Mouse (Mus musculus) lung, adult 2 months (tissue): ENCODE measurements around the gene Arfgap3. TPM values are rescaled to one million over a fixed set of nuclear protein-coding genes. Genes with fewer than 3 reads are reported as not detected.
A peak's percentile ranks its signal among the peaks of the same experiment; 100 is the strongest.

Experiments used
- DNase-seq: peaks from one replicate; pipeline ENCODE4 v3.0.0; 2022
- H3K4me1 ChIP-seq: fragments of 200-500 bp; 2 replicates; pipeline ENCODE4 v1.6.1; 2011; ENCODE audit warnings: low read length; ENCODE audit not compliant: control insufficient read depth, insufficient read depth
- H3K4me3 ChIP-seq: fragments of 200-500 bp; replicated peaks from 2 replicates; pipeline ENCODE3; 2011; ENCODE audit warnings: low read depth, mild to moderate bottlenecking, control low read depth, low read length; ENCODE audit errors: extremely low read depth
- CTCF ChIP-seq: fragments of 200-500 bp; IDR thresholded peaks from 2 replicates; pipeline ENCODE4 v1.5.1; 2011; ENCODE audit warnings: mild to moderate bottlenecking, low read length, control low read depth; ENCODE audit not compliant: insufficient read depth
- POLR2A ChIP-seq: fragments of 200-500 bp; IDR thresholded peaks from 2 replicates; pipeline ENCODE4 v1.6.1; 2011; ENCODE audit warnings: low read depth, mild to moderate bottlenecking, control low read depth, low read length, borderline replicate concordance; ENCODE audit errors: extremely low read depth
- WGBS: fragments of 180-500 bp; shearing (Covaris S2); methylation state at CpG from one replicate; pipeline ENCODE4 v1.1.7; 2018; 5-methylcytosine and 5-hydroxymethylcytosine counted together
- polyA plus RNA-seq: library from polyadenylated mRNA; depleted of rRNA; stranded (reverse); fragments of >200 nt; gene quantifications from 2 replicates; pipeline ENCODE4 v1.2.3, GENCODE M21; 2012

Arfgap3 gene
- polyA plus RNA-seq, 1 experiment: 31.1 TPM

- peaks cover 5% of the 10 kb centered on the region; the same call in 1 of the 2 replicates for H3K4me1 ChIP-seq
- TF ChIP-seq POLR2A (no peak), CTCF (no peak)
- H3K4me3 ChIP-seq: peak overlapping the region; percentile 72
- WGBS: 8% methylated on average over 8 of the region's 8 CpGs
- DNase-seq: no peak
These were observed 658 bp downstream of the Arfgap3 start for GRCm38 (mm10) chr15:83349225-83349953.

DNA sequence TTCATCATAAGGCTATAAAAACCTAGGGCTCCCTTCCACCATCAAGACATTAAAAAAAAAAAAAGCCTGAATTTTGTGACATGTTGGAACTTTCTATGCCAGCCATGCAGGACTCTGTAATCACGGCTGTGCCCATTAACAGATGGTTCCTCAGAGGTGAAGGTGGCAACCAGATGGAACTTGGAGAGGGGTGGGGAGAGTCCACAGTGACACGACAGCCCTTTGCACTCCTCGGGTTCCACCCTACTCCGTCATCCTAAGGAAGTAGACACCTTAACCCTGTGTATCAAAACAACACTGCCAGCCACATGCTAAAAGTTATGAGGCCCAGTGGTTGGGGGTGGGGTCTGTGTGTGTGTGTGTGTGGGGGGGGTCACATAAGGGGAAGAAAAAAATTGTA is 1.3 kb downstream of the Arfgap3 start:
- Histone ChIP-seq H3K4me1 (peaks cover 9% of the 10 kb centered on the region; the same call in 1 of the 2 replicates), H3K4me3 (peak overlapping the region; percentile 2)
- DNase-seq: no peak
- 30% methylated on average over 4 of the region's 4 CpGs for WGBS
- TF ChIP-seq POLR2A (no peak), CTCF (no peak)

- TF ChIP-seq POLR2A (no peak), CTCF (no peak)
- H3K4me1 ChIP-seq: peaks cover 7% of the 10 kb centered on the region; the same call in 1 of the 2 replicates
- no peak for DNase-seq
- no peak overlapping the region for H3K4me3 ChIP-seq
- 95% methylated on average over 15 of the region's 15 CpGs for WGBS
These were observed 4.0 kb downstream of the Arfgap3 start for GRCm38 (mm10) chr15:83345898-83346529.

DNA sequence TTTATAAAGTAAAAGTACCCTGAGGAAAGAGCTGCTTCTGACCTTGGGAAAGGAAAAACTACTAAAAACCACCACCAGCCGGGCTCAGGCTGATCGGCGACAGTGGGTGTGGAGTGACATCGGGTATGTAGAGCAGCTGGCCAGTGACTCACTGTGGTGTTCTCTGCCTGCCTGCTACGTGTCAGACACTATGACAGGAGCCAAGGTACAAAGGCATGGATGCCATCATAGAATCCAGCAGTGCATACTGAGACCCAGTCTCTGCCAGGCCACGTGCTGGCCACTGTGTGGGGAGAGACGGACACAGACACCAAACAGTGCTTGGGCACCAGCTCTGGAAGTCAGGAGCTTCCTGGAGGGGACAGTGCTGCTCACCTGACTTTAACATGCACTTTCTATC is 5.1 kb downstream of the Arfgap3 start:
- TF ChIP-seq CTCF (no peak), POLR2A (no peak)
- WGBS: 55% methylated on average over 7 of the region's 7 CpGs
- Histone ChIP-seq H3K4me3 (no peak overlapping the region), H3K4me1 (0 out of 2 replicates have a peak, but pooled peaks cover 6% of the 10 kb centered on the region)
- DNase-seq: no peak

DNA sequence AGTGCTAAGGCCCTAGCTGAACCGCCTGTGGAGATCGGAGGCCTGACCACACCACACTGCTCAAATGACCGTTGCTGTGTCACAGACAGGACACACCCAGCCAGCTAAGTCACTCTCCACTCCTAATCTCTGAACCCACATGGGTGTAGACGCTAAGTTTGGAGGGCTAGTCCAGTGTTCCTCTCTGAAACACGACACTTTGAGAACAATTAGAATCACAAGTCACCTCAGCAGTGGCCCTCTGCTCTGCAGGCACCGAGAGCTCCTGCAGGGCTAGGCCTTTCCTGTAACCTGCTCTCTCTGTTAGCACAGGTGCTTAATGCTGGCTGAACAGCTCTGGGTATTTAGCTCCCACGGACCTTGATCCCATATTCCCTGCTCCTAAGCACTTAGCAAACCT is 5.9 kb downstream of the Arfgap3 start:
- no peak for DNase-seq
- Histone ChIP-seq H3K4me1 (peaks cover 8% of the 10 kb centered on the region), H3K4me3 (no peak overlapping the region)
- 52% methylated on average over 7 of the region's 7 CpGs for WGBS
- TF ChIP-seq POLR2A (no peak), CTCF (no peak)

DNA sequence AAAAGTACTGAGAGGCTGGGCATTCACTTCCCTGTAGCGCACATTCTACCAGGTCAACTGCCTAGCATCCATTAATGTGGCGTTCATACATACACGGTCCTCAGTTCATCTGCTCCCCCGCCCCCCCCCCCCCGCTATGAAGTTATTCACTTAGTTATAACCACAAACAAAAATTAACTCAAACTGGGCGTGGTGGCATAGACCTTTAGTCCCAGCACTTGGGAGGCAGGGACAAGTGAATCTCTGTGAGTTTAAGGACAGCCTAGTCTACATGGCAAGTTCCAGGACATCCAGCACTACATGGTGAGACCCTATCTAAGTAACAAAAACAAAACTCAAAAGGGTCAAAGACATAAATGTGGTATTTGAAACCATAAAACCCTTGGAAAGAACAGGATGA is 11.1 kb downstream of the Arfgap3 start:
- no peak overlapping the region for H3K4me3 ChIP-seq
- peaks cover 9% of the 10 kb centered on the region for H3K4me1 ChIP-seq
- 74% methylated on average over 6 of the region's 6 CpGs for WGBS
- no peak for TF ChIP-seq CTCF
- DNase-seq: no peak

- no peak for TF ChIP-seq POLR2A
- TF ChIP-seq CTCF: no peak
- 54% methylated on average over 8 of the region's 8 CpGs for WGBS
- no peak overlapping the region for H3K4me3 ChIP-seq
- no peak for DNase-seq
- H3K4me1 ChIP-seq: peaks cover 9% of the 10 kb centered on the region
These were observed 11.9 kb downstream of the Arfgap3 start for GRCm38 (mm10) chr15:83337903-83338870.

DNA sequence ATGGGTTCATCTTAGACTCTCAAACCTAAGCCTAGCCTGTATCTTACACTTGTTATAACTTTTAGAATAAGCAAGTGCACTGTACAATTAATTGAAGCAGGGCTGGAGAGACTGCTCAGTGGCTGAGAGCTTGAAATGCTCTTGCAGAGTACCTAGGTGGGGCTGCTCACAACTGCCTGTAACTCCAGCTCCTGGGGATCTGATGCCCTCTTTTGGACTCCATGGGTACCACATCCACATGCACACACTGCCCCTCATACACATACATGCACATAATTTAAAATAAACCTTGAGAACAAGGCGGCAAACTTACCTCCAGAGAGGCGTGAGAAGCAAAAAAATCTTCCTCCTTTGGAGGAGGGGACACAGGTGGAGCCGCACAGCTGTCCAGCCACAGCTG is 17.7 kb downstream of the Arfgap3 start:
- no peak for DNase-seq
- TF ChIP-seq POLR2A: no peak
- TF ChIP-seq CTCF: peak; percentile 52

DNA sequence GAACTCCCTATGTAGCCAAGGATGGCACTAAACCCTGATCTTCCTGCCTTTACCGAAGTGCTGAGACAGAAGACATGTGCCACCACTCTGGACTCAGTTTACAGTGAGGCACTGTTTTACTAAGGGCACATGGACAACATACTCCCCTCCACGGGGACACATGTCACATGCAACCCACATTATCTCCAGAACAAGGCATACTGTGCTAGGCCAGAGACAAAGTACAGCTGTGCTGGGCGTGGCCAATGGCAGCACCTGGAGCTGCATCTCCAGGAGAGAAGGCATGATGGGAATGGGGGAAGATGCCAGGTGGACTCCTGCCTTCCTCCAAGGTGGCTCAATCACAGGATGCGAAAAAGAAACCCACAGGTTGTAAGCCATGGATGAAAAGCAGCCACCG is 21.1 kb downstream of the Arfgap3 start:
- H3K4me1 ChIP-seq: no peaks in the 10 kb centered on the region
- no peak for DNase-seq
- H3K4me3 ChIP-seq: no peak overlapping the region
- TF ChIP-seq POLR2A (no peak), CTCF (no peak)
- WGBS: 84% methylated on average over 5 of the region's 5 CpGs

More for the DNA sequence above, 17.7 kb downstream of the Arfgap3 start:
- WGBS: 88% methylated on average over 3 of the region's 3 CpGs
- no peaks in the 10 kb centered on the region for H3K4me1 ChIP-seq
- H3K4me3 ChIP-seq: no peak overlapping the region
